Mouse (Mus musculus) T-helper 2 cell (primary cell): ENCODE measurements around the gene Hist1h1b.
"Not testable (repeated sequence)": the region's sequence is repeated elsewhere in the genome, so short reads cannot be mapped to it uniquely, and the experiment has no call there.

ENCODE experiments used
- in situ Hi-C: fragments of 300-600 bp; cut with MboI, MseI; formaldehyde crosslinking; loops from one replicate; pipeline ENCODE4 v1.15.1; 2025; ENCODE audit warnings: high pct_unique_total_duplicates

The Hist1h1b gene

DNA sequence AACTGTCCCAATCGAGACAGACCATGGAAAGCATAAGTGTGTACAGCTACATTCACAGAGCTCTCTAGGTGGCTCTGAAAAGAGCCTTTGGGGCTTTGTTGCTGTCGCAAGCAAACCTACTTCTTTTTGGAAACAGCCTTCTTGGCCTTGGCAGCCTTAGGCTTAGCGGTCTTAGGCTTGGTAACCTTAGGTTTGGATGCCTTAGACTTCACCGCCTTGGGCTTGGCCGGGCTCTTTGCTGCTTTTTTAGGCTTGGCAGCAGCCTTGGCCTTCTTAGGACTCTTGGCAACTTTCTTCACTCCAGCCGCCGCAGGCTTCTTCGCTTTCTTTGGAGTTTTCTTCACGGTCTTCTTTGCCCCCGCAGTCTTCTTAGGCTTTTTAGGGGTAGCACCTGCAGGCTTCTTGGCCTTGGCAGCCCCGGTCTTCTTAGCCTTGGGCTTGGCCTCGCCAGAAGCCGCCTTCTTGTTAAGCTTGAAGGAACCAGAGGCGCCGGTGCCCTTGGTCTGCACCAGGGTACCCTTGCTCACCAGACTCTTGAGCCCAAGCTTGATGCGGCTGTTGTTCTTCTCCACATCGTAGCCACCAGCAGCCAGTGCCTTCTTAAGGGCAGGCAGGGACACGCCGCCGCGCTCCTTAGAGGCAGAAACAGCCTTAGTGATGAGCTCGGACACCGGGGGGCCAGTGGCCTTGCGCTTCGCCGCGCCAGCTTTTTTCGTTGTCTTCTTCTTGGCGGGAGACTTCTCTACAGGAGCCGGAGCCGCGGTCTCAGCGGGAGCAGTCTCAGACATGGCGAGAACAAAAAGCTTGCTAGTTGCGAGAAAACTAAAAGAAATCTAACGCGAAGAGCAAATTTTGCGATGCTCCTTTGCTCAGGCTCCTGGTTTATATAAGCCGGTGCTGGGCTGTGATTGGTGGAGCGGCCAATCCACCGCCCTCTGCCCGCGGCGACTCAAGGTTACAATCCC lies at the start of gene Hist1h1b:
Hist1h1b (minus strand) TSS at position 859 of the 965 bp plus-strand sequence.
- in situ Hi-C loops = no loop called here

DNA sequence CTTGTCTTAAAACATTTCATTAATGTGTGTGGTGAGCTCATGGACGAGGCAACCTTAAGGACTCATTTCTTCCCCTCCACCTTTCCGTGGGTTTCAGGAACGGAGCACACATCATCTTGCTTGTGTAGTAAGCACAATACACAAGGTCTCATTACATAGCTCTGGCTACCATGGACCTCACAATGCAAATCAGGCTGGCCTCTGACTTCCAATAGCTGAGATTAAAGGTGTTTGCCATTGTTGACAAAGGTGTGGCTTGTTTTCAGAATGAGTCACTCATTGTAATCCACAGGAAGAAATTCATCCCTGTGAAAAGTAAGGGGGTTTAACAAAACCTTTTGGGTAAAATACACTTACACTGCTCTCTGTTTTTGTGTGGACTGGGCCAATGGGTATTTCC lies 48.1 kb upstream of the Hist1h1b start:
- in situ Hi-C loops = no loop called here

DNA sequence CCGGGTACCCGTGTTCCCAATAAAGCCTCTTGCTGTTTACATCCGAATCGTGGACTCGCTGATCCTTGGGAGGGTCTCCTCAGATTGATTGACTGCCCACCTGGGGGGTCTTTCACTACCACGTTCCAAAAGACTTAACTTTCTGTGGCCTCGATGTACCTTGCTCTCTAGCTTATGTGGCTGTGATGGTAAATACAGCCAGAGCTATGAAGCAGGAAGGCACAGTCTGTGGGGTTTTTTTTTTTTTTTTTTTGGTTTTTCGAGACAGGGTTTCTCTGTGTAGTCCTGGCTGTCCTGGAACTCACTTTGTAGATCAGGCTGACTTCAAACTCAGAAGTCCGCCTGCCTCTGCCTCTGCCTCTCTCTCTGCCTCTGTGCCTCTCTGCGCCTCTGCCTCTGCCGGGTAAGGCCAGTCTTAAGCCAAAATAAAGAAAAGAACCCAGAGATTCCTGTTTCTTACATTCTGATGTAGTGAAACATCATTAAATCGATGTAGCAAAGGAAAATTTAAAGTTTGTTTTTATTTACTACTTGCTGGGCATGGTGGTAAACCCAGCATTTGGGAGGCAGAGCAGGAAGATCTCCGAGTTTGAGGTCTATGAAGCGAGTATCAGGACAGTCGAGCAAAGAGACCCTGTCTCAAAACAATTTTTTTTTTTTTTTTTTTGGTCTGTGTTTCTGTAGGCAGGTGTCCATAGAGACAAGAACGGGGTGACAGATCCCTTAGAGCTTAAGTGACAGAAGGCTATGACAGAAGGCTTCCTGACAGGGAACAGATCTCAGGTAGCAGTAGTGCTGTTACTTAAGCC lies 39.9 kb upstream of the Hist1h1b start:
- in situ Hi-C loops = not testable (repeated sequence)

DNA sequence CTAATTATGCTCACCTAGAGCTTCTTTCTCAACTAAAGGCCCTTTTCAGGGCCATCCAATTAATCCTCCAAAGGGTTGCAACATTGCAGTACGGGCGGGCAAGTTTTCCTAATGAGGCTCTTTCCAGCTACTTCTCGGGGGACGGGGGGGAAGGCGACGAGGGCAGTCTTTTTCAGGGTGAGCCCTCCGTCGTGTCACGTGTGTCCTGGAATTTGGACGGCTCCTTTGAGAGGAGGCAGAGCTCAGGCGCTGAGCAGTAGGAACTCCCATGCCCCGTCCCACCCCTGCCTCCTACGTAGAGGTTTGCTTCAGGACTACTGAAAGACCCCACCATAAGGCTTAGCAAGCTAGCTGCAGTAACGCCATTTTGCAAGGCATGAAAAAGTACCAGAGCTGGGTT lies 31.7 kb upstream of the Hist1h1b start:
- in situ Hi-C loops = not testable (repeated sequence)

DNA sequence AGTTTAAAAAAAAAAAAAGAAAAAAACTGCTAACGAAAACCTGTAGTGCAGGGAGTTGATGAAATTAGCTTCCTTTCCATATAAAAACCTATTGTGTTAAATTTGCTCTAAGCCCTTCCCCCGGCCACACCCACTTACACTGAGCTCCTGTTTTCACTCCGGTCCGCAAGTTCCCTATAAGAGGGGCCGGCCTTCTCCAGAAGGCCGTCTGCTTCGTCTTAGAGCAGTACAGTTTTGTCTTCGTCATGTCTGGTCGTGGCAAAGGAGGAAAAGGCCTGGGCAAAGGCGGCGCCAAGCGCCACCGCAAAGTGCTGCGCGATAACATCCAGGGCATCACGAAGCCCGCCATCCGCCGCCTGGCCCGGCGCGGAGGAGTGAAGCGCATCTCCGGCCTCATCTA lies 31.1 kb upstream of the Hist1h1b start, which contains the start of gene Hist1h4m:
Hist1h4m (plus strand) TSS at position 208 of the 400 bp plus-strand sequence.
- in situ Hi-C loops = not testable (repeated sequence)

DNA sequence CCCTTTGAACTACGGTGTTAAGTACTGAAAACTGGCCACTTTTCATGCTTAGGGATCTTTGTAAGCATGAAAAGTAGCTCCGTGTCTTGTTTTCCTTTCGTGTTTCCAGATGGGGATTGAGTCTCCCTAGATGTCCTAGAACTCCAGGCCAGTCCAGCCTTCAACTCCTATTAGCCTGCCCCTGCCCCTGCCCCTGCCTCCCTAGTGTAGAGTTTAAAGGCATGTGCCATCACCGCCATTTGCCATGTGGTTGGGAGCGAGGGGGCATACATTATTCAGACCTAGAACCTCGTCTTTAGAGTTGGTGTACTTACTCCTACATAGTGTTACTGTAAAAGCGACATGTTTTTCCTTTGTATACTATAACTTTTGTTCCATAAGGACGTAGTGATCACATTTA lies 30.6 kb upstream of the Hist1h1b start:
- in situ Hi-C loops = not testable (repeated sequence)

DNA sequence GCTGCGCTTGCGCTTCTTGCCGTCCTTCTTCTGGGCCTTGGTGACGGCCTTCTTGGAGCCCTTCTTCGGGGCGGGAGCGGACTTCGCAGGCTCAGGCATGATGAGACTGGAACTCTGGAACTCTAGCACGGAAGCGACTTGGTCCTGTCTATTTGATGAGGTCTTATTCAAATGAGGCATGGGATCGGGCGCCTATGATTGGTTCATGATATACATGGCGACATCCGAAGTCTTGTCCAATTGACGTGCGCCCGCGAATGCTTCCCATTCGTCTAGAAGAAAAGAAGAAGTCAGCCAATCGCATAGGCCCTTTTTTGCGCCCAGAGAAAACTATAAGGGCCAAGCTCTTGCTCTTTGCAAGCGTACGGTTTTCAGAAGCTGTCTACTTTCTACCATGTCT lies 29.6 kb upstream of the Hist1h1b start, which contains the start of the genes Hist1h2bq and Hist1h2ao:
Hist1h2bq (minus strand) TSS at position 125 of the 400 bp plus-strand sequence.
Hist1h2ao (plus strand) TSS at position 393 of the 400 bp plus-strand sequence.
- in situ Hi-C loops = not testable (repeated sequence)

DNA sequence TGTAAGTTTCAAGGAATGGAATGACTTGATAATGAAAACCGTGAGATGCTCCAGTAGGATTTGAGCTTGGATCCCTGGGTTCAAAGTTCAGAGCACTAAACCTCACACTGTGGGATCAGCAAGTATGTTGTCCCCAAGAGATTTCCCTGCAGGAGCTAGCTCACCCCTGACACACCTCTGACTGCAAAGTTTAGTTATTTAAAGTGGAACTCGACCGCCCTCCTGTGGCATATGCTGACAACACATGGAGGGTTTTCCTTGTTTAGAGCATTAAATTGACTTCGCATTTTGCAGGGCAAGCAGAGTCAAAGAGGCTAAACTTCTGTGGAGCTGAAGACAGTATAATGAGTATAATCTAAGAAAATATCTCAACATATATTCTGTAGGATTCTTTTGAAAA lies 22.6 kb upstream of the Hist1h1b start:
- in situ Hi-C loops = loop anchor here (5.0 to 10.0 kb wide), 2 partner anchors 49 to 222 kb away; no protein-coding TSS in a partner anchor

DNA sequence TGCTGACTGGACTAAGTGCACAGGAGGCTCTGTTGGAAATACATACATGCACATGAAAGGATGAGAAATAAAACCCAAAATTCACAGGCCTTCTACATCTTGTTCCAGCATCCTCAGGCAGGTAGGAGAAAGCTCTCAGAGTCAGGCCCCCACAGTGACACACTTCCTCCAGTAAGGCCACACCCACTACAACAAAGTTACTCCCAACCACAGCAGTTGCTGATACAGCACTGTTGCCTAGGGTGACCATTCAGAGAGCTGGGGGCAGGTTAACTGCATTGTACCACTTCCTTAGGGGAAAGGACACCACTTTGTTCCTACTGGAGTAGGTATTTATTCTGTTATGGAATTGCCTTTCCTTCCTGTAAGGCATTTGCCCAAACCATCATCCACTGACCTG lies 16.7 kb upstream of the Hist1h1b start:
- in situ Hi-C loops = not testable (repeated sequence)

DNA sequence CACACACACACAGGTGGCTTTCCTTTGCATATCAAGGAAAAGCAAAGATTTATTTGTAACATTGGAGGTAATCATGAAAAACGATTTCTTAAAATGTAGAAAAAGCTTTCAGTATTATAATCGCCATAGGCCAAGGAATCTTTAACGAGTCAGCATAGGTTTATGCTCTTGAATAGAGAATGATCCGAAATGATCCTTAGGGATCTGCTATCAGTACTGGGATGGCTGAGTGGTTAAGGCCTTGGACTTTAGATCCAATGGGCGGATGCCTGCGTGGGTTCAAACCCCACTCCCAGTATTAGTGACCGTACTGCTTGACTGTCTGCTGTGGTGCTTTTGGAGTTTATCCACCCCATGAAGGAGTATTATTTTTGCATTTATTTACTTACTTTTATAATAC lies 15.2 kb upstream of the Hist1h1b start:
- in situ Hi-C loops = no loop called here

DNA sequence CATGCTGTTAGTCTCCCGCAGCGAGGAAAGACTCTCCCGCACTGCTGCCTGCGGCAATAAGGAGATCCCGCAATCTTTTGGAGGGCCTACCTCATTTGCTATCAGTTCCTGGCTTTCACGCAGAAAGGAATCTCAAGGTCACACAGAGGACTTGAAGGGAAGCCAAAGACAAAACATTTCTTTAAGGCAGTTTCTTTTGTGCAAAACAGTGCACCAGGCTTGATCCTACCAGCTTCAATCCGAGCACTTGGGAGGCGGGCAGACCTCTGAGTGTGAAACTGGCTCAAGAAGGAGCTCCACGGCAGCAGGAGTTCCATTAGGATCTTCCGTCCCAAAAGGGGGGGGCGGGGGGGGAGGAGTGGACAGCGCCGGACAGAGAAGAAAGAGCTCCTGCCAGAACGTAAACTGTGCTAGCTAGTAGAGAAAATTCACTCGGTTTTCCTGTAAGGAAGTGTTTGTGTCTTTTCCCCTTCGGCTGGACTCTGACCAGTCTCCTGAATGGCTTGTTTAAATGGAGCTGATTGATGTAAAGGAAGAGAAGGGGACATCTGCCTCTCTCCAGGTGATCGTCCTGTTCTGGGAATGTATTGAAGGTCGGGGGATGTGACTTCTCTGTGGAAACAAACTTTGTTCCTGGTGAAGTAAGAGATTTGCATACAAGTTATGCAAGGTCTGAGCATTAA lies 10.3 kb upstream of the Hist1h1b start:
- in situ Hi-C loops = no loop called here

DNA sequence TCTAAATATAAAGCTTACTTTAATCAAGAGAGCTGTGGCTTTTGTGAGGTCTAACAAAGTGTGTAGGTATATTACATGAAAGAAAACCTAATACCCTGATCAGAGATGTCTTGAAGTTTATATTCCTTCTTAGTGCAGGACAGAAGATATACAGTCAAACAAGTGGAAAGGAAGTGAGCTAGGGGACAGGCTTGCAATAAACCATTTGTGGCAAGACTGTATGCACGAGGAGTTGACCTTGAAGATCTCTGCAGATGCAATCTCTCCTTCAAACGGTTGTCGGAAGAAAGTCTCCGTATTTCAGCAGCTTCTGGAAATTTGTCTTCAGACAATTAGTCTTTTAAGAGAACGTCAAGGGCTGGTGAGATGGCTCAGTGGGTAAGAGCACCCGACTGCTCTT lies 9.5 kb upstream of the Hist1h1b start:
- in situ Hi-C loops = loop anchor here (5.0 kb wide), 1 partner anchor 43 kb away; no protein-coding TSS in a partner anchor

DNA sequence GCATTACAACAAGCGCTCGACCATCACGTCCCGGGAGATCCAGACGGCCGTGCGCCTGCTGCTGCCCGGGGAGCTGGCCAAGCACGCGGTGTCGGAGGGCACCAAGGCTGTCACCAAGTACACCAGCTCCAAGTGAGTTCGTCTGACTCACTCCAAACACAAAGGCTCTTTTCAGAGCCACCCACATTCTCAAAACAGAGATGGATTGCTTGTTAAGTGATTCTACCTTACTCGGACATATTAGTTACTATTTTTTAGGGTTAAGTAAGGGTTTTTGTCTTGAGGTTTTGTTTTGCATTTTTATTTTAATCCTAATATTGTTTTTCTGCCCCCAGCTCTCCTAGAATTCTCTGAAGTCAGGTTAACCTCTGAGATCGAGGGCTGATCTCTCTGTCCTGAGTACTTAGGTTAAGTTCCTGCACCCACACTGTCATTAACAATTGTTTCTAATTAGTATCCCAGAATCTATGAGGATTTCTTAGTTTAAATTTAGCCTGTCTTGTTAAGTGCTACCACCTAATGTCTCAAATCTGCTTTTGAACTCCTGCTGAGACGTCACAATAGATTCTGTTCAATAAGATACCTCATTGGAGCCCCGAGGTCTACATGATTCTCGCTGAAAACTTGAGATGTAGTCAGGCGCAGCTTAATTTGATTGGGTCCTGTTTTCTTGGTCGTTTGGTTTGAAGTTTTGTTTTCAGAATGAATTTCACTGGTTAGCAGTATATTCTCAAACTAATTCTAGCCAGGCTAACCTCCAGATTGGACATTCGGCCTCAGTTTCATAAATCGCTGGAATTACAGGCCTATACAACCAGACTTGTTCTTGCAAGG lies 7.6 kb upstream of the Hist1h1b start:
- in situ Hi-C loops = loop anchor here (5.0 kb wide), 1 partner anchor 41 kb away; no protein-coding TSS in a partner anchor

DNA sequence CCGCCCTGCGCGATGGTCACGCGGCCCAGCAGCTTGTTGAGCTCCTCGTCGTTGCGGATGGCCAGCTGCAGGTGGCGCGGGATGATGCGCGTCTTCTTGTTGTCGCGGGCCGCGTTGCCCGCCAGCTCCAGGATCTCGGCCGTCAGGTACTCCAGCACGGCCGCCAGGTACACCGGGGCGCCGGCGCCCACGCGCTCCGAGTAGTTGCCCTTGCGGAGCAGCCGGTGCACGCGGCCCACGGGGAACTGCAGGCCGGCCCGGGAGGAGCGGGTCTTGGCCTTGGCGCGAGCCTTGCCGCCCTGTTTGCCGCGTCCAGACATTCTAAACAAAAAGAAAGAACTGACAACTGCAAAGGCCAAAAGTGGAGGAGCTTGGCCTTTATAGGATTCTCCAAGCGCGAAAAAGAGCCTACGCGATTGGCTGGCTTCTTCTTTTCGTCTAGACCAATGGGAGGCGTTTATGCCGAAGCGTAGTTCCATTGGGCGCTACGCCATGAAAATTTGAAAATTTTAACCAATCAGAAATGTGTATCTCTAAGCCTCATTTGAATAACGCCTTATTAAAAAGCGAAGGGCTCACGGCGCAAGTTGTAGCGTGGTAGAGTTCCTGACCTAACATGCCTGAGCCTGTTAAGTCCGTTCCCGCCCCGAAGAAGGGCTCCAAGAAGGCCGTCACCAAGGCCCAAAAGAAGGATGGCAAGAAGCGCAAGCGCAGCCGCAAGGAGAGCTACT lies 6.6 kb upstream of the Hist1h1b start, which contains the start of the genes Hist1h2an and Hist1h2bp:
Hist1h2an (minus strand) TSS at position 320 of the 731 bp plus-strand sequence.
Hist1h2bp (plus strand) TSS at position 563 of the 731 bp plus-strand sequence.
- in situ Hi-C loops = loop anchor here (5.0 kb wide), 1 partner anchor 40 kb away; no protein-coding TSS in a partner anchor

DNA sequence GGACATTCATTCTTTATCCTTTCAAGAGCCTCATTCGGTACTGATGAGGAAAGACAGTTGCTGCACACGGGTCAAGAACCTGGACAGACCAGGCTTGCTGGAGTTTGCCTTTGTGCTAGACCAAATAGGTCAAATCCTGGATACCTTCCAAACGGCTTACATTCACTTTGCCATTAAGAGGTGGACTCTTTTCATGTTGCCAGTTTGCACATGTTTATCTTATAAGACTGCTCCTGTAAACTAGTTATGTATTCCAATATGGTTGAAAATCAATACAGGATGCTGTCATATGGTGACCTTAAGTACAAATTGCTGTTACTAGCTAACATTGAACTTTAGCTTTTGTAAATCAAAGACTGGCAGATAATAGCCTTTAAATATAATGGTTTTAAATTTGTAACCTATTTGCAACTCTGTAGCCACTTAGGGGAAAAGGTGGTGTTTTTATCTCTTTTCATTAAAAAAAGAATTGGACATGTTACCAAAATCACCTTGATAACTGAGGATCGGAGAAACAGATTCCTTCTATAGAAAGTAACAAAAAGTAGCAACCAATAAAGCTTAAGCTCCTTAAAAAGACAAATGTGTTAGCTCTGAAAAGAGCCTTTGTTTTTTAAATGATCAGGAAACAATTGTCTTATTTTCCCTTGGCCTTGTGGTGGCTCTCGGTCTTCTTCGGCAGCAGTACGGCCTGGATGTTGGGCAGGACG lies 5.9 kb upstream of the Hist1h1b start:
- in situ Hi-C loops = loop anchor here (5.0 kb wide), 1 partner anchor 39 kb away; no protein-coding TSS in a partner anchor

DNA sequence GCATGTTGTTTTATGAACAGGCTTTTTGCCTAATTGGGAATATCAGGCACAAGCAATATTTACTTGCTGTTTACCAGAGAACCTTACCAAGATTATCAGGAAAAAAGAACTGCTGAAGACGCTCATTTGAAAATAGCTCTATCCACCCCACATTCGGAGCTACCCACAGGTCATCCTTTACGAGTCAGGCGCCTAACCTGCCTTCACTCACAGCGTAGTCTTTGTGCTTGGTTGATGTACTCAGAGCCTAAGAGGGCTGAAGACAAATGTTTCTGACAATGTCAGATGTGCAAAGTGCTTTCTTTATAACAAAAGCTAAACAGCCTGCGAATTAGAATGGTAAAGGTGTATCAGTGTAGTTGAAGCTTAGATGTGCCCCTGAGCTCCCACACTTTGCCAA lies 3.9 kb upstream of the Hist1h1b start:
- in situ Hi-C loops = no loop called here

DNA sequence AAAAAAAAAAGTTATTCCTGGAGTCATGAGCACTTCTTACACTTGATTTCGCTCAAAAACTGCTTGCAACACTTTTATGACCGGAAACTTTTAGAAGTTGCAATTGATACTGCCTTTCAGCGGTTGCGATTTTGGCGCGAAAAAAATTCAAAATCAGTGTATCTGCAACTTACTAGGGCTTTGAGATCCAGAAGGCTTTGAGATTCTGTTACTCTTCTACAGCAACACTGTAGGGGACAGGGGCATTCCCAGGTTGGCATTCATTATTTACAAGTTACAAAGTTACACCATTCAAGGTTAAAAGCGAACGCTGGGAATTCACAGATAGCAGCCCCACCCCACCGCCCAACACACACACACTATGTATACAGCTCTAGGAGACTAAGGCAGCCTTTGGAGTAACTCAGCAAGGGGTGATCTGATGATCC lies 3.3 kb upstream of the Hist1h1b start:
- in situ Hi-C loops = no loop called here

DNA sequence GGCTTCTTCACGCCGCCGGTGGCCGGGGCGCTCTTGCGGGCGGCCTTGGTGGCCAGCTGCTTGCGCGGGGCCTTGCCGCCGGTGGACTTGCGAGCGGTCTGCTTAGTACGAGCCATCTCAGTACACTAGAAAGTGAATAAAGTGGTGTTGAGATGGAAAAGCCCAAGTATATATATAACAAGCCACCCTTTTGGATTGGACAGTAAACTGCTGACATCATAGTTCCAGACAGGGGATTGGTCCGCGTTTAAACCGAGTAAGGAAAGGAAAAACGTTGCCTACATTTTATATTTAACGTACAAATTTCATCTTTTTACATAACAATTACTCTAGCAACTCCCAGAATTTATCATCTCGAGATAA lies 2.8 kb upstream of the Hist1h1b start, which contains the start of gene Hist1h3i:
Hist1h3i (minus strand) TSS at position 116 of the 363 bp plus-strand sequence.
- in situ Hi-C loops = no loop called here
